Mouse (Mus musculus) MEL-GATA-1-ER (cell line): ENCODE measurements around the gene Pitpnb.

ENCODE experiments used
- DNase-seq: peaks from one replicate; pipeline ENCODE4 v3.0.0-alpha.2; 2012; ENCODE audit warnings: low read depth; ENCODE audit errors: extremely low read depth

Pitpnb gene

GRCm38 (mm10) chr5:111344721-111345400, 14.3 kb downstream of the Pitpnb start:
- DNase-seq = no peak

DNA sequence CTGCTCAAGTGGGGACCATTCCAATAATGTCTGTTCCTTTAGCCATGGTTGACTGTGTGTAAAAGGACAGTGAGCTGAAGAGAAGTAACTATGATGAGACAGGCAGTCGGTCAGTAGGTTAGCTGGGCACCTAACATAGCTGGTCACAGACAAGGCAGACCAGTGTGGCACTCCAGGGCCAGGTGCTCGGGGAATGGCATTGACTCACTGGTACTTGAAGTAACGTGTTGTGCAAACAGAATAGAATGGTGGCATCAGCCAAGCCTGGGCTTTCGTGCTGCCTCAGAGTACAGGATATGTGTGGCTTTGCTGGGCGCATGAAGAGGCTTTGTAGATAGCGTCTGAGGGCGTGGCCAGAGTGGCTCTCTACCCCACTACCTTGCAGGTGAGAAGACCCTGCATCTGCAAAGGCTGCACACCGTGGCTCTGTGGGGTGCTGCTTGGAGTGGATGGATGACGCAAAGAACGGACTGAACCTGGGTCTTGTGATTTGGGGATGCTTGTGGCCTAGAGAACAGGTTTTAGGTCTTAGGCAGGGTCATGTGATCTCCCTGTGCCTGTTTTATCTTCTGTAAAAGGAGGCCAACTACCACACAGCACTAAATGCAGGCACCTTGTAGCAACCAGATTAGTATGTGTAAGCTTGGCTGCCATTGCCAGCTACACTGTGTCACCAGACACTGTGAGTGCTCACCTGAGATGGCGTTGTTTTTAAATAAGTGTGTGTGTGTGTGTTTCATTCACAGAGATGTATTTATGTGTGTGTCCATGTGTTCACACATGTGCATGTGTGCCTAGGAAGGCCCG, 26.5 kb downstream of the Pitpnb start:
- DNase-seq = no peak

DNA sequence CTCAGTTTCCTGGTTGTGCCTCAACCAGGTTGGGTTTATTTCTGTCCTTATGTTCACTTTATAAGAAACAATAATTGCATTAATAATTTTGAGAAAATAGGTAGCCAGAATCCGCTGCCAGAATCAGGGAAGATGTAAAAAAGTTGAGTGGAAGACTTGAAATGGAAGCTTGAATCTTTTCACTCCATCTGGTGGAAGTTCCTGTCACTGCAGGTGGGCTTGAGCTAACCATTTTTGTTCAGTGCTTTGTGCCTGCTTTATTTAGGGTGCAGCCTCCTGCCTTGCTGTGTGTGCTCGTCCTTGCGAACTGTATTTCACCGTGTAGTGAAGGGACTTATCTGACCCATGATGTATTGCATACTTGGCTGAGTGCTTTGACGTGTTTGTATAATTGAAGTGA, 30.0 kb downstream of the Pitpnb start:
- no peak for DNase-seq

- DNase-seq = no peak
Observed at GRCm38 (mm10) chr5:111361058-111361457, 30.5 kb downstream of the Pitpnb start.

DNA sequence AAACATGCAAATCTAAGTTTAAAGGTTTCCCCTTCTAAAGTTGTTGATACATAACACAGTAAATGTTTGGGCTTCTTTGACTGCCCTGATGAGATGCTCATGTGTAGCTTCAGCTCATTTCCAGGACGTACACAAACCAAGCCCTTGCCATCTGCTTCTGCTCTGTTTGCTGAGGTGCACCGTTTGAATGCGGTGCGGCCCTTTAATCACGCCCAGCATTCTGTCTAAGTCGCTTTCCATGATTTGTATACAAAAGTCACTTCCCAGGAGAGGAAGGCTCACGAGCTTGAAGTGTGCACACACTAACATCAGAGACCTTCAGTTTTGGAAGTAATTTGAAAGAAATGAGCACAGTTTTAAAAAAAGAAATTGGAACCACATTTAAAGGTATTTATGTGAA, 31.3 kb downstream of the Pitpnb start:
- DNase-seq = no peak

DNA sequence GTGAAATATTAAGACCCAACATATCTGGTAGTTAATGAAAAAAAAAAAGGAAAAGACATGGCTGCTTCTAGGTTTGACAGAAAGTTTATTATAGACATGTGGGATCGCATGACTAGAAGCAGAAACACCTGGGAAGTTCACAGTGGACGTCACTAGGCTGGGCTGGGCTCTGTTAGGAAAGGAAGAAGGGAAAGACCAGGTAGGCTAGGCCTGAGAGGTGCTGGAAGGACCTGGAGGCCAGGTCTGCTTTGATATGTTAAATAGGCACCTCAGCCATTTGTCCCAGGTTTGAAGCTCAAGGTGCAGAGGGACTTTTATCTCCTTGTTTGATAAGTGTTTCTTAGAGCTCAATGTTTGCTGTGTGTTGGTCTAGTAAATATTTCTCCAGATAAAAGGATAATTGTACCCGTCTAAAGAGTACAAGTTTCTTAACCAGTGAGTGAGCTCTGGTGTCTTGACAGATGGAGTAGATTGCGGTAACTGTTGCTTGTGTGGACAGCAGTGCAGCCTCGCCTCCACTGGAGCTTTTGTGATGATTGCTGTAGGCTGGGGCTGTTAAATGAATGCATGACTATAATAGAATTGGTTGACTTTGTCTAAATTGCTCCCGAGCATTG, 33.0 kb downstream of the Pitpnb start:
- DNase-seq = no peak

DNA sequence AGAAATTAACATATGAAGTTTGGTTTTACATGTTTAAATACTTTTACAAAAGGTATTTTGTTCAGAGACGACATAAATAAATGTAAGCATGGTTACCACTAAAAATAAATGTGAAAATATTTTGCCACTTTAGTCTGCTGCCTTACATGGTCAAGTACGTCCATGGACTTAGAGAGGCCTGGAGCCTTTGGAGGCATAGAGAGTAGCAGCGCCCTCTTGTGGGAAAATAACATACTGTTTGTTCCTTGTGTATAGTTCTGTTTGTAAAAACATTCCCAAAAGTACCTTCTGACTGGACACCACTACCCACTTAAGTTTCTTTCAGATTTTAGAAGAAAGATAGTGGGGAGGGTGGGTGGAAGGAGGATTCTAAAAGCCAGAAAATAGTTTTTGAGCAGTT, 34.0 kb downstream of the Pitpnb start:
- peak; percentile 10 for DNase-seq

DNA sequence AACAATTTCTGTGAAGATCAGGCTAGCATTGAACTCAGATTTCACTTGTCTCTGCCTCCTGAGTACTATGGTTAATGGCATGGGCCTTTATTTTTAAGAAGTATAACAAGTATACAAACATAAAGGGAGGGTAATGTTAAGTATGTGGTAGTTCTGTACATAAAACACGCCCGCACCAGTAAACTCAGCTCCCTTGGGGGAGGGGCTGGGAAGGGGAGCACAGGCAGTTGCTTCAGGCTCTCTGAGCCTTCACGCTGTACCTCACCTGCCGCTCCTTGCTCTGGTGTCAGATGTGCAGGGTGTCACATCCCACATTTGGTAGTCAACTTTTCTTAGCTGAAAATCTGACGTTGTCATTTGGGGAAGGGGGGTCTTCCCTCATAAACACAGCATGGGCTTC, 35.6 kb downstream of the Pitpnb start:
- DNase-seq = no peak

DNA sequence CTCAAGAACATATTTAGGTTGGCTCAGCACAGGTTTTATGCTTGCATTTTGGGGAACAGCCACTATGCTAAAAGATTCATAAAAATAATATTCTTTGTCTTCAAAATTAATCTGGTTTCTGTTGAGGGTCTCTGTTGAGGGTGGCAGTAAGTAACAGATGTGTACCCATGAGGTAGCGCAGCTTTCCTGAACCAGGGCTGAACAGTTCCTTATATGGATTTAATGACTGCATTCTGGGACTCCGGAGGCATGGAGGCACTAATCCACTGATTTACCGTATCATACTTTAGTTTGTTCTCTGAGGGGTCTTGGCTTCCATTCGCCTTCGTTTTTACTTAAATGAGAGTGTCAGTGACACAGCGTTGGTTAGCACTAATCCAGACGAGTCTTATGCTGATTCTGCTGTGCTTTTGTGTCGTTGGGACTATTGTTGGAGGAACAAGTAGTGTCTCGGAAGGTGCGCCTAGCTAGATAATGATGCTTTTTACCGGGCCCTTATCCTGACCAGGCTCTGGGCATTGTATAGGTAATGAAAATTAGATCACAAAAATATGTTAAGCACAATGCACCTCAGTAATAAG, 37.5 kb downstream of the Pitpnb start:
- DNase-seq = no peak

DNA sequence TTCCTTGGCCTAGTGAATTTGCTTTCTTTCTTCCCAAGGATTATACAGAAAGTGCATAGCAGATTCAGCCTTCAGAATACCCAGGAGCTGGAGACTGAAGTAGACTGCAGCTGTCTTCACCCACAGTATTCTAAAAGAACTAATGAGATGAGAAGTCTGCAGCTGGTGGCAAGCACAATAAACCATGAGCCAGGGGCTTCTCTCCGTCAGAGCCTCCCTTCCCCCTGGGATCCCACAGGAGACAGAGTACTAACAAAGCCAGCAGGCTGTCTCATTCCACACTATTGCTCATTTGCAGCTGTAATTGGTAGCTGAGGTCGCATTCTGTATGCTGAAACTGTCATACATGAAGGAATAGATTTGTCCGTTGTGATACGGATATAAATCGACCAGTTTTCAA, 38.0 kb downstream of the Pitpnb start:
- DNase-seq = no peak

- DNase-seq = no peak
Observed at GRCm38 (mm10) chr5:111375616-111376015, 45.1 kb downstream of the Pitpnb start.

- DNase-seq = no peak
Observed at GRCm38 (mm10) chr5:111376276-111377020, 45.9 kb downstream of the Pitpnb start.

DNA sequence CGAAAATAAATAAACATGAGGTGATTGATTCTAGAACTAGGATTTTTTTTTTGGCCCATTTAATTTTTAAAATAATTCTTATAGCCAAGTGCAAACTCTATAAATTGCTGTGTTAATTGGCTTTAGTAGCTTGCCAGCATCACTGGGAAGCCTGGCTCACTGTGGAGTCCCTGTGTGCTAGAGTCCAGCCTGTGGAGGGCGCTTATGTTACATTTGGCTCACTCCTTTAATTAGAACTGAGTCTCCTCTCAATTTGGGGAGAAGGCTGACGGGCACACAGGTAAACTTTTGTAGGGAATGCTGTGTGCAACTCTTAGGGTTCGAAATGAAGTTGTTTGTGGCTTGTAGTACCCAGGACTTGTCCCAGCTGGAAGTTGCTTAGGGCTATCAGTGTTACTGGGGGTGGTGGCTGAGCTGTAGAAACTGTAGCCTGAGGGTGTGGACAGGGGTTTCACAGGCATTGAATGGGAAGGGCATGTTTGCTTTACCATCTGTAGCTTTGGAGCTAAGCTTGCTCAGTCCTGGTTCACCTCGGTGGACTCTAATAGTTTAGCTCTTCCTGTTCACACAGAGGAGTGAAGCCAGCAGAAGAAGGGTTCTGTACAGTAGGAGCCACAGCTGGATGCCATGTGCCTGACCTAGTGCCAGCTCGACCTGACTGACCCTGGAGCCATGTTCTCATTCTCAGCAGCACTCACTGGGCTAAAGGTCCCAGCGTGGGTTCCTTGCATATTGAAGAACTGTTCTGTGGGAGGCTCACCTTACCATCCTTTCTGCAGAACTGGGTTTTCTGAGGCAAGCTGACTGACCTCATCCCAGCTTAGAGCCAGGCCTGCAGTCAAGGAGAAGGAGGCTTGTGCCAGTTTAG, 47.8 kb downstream of the Pitpnb start:
- no peak for DNase-seq

GRCm38 (mm10) chr5:111383335-111383734, 52.8 kb downstream of the Pitpnb start:
- DNase-seq = no peak

GRCm38 (mm10) chr5:111390911-111391310, 60.3 kb downstream of the Pitpnb start:
- no peak for DNase-seq

GRCm38 (mm10) chr5:111391485-111391884, 60.9 kb downstream of the Pitpnb start:
- no peak for DNase-seq

- no peak for DNase-seq
Observed at GRCm38 (mm10) chr5:111393346-111394197, 63.0 kb downstream of the Pitpnb start.

GRCm38 (mm10) chr5:111394198-111395053, 63.9 kb downstream of the Pitpnb start:
- DNase-seq = no peak

DNA sequence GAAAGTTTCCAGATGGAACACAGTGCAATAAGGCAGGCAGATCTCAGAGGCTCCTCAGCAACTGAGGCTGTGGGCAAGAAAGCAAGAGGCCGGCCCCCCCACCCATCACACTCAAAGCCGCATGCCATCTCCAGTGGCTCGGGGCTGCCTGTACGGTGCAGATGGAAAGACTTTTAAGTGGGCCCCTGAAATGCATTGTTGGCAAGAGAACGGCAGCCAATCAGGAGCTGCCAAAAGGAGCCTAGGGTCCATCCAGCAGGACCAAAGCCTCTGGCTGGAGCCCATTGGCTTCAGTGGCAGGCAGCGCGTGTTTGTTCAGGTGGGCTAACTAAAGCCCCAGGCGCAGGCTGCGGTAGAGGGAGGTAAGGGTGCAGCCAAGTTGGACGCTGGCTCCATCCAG, 65.2 kb downstream of the Pitpnb start:
- DNase-seq = no peak
